Mouse (Mus musculus) lung, adult 2 months (tissue): ENCODE measurements around the gene Zfyve26. TPM values are rescaled to one million over a fixed set of nuclear protein-coding genes. Genes with fewer than 3 reads are reported as not detected.

Experiments
- DNase-seq: peaks from one replicate; pipeline ENCODE4 v3.0.0; 2022
- H3K4me1 ChIP-seq: fragments of 200-500 bp; 2 replicates; pipeline ENCODE4 v1.6.1; 2011; ENCODE audit warnings: low read length; ENCODE audit not compliant: control insufficient read depth, insufficient read depth
- H3K4me3 ChIP-seq: fragments of 200-500 bp; replicated peaks from 2 replicates; pipeline ENCODE3; 2011; ENCODE audit warnings: low read depth, mild to moderate bottlenecking, control low read depth, low read length; ENCODE audit errors: extremely low read depth
- CTCF ChIP-seq: fragments of 200-500 bp; IDR thresholded peaks from 2 replicates; pipeline ENCODE4 v1.5.1; 2011; ENCODE audit warnings: mild to moderate bottlenecking, low read length, control low read depth; ENCODE audit not compliant: insufficient read depth
- POLR2A ChIP-seq: fragments of 200-500 bp; IDR thresholded peaks from 2 replicates; pipeline ENCODE4 v1.6.1; 2011; ENCODE audit warnings: low read depth, mild to moderate bottlenecking, control low read depth, low read length, borderline replicate concordance; ENCODE audit errors: extremely low read depth
- WGBS: fragments of 180-500 bp; shearing (Covaris S2); methylation state at CpG from one replicate; pipeline ENCODE4 v1.1.7; 2018; 5-methylcytosine and 5-hydroxymethylcytosine counted together
- polyA plus RNA-seq: library from polyadenylated mRNA; depleted of rRNA; stranded (reverse); fragments of >200 nt; gene quantifications from 2 replicates; pipeline ENCODE4 v1.2.3, GENCODE M21; 2012

Zfyve26 gene
- polyA plus RNA-seq, 1 experiment = 21.7 TPM

- no peaks in the 10 kb centered on the region for H3K4me1 ChIP-seq
- TF ChIP-seq POLR2A (no peak), CTCF (no peak)
- no peak overlapping the region for H3K4me3 ChIP-seq
- no peak for DNase-seq
- 82% methylated on average over 4 of the region's 4 CpGs for WGBS
Observed at GRCm38 (mm10) chr12:79272604-79273003, 23.5 kb downstream of the Zfyve26 start.

- Histone ChIP-seq H3K4me1 (no peaks in the 10 kb centered on the region), H3K4me3 (no peak overlapping the region)
- 0 out of 2 replicates have a peak, but pooled peaks have one; percentile 24 for TF ChIP-seq CTCF
- no peak for TF ChIP-seq POLR2A
- no peak for DNase-seq
- whole genome bisulfite sequencing = 58% methylated on average over 5 of the region's 5 CpGs
Observed at GRCm38 (mm10) chr12:79261035-79261434, 35.1 kb downstream of the Zfyve26 start.

GRCm38 (mm10) chr12:79260154-79260553, 36.0 kb downstream of the Zfyve26 start:
- TF ChIP-seq POLR2A (no peak), CTCF (no peak)
- H3K4me3 ChIP-seq = no peak overlapping the region
- no peak for DNase-seq
- H3K4me1 ChIP-seq = no peaks in the 10 kb centered on the region
- 92% methylated on average over 2 of the region's 2 CpGs for WGBS

GRCm38 (mm10) chr12:79254975-79255374, 41.1 kb downstream of the Zfyve26 start:
- no peak overlapping the region for H3K4me3 ChIP-seq
- no peak for TF ChIP-seq POLR2A
- TF ChIP-seq CTCF = no peak
- no peaks in the 10 kb centered on the region for H3K4me1 ChIP-seq
- 93% methylated on average over 10 of the region's 10 CpGs for whole genome bisulfite sequencing
- DNase-seq = no peak

GRCm38 (mm10) chr12:79253294-79254053, 42.6 kb downstream of the Zfyve26 start:
- TF ChIP-seq POLR2A = no peak
- no peak for TF ChIP-seq CTCF
- no peak for DNase-seq
- Histone ChIP-seq H3K4me1 (no peaks in the 10 kb centered on the region), H3K4me3 (no peak overlapping the region)
- WGBS = 85% methylated on average over 9 of the region's 9 CpGs

GRCm38 (mm10) chr12:79248110-79248509, 48.0 kb downstream of the Zfyve26 start:
- 86% methylated on average over 3 of the region's 3 CpGs for WGBS
- Histone ChIP-seq H3K4me1 (no peaks in the 10 kb centered on the region), H3K4me3 (no peak overlapping the region)
- no peak for TF ChIP-seq POLR2A
- no peak for DNase-seq

GRCm38 (mm10) chr12:79242921-79243320, 53.2 kb downstream of the Zfyve26 start:
- DNase-seq = no peak
- TF ChIP-seq POLR2A (no peak), CTCF (no peak)
- Histone ChIP-seq H3K4me3 (no peak overlapping the region), H3K4me1 (no peaks in the 10 kb centered on the region)
- 84% methylated on average over 6 of the region's 6 CpGs for WGBS

GRCm38 (mm10) chr12:79241985-79242384, 54.1 kb downstream of the Zfyve26 start:
- DNase-seq = no peak
- WGBS = 79% methylated on average over 2 of the region's 2 CpGs
- TF ChIP-seq POLR2A (no peak), CTCF (no peak)

GRCm38 (mm10) chr12:79235485-79236080, 60.5 kb downstream of the Zfyve26 start:
- TF ChIP-seq CTCF = no peak
- no peak for TF ChIP-seq POLR2A
- Histone ChIP-seq H3K4me3 (no peak overlapping the region), H3K4me1 (no peaks in the 10 kb centered on the region)
- DNase-seq = no peak
- WGBS = 84% methylated on average over 11 of the region's 11 CpGs

More at GRCm38 (mm10) chr12:79241985-79242384, 54.1 kb downstream of the Zfyve26 start:
- no peaks in the 10 kb centered on the region for H3K4me1 ChIP-seq
- no peak overlapping the region for H3K4me3 ChIP-seq

GRCm38 (mm10) chr12:79217511-79217910, 78.6 kb downstream of the Zfyve26 start:
- WGBS = 71% methylated on average over 5 of the region's 5 CpGs
- DNase-seq = no peak

More at GRCm38 (mm10) chr12:79217511-79217910, 78.6 kb downstream of the Zfyve26 start:
- no peak for TF ChIP-seq CTCF
- Histone ChIP-seq H3K4me1 (no peaks in the 10 kb centered on the region), H3K4me3 (no peak overlapping the region)
